ENCODE assay signal across 8 mouse cellular contexts in genomic region chr1:64533471-64534443, GRCm38 (mm10). TPM values are rescaled to one million over a fixed set of nuclear protein-coding genes. Genes with fewer than 3 reads are reported as not detected.
DNase-seq lines count a peak whose midpoint lies in the region; ATAC-seq and TF ChIP-seq lines count a peak whose summit lies in the region.

No protein-coding gene starts in this region.

- H3K9me3 ChIP-seq in liver, embryonic 15.5 days (replicated peaks) = no peaks in the 10 kb centered on the region
- H3K9me3 ChIP-seq in neural tube, embryonic 13.5 days = no peaks in the 10 kb centered on the region

- no peak for TF ChIP-seq POLR2A in kidney, adult 2 months (IDR thresholded peaks at IDR 0.05; ENCODE audit: low read depth, low read length)

- peak overlapping the region; percentile 96 for H3K9ac ChIP-seq in liver, embryonic 15.5 days
- peak overlapping the region; percentile 98 for H3K9ac ChIP-seq in neural tube, embryonic 13.5 days

- H3K27me3 ChIP-seq in kidney, adult 2 months (replicated peaks; ENCODE audit: control insufficient read depth, insufficient read depth, low read length) = no peaks in the 10 kb centered on the region
- H3K27me3 ChIP-seq in liver, embryonic 15.5 days = no peaks in the 10 kb centered on the region
- no peaks in the 10 kb centered on the region; the same call in 1 of the 2 replicates for H3K27me3 ChIP-seq in neural tube, embryonic 13.5 days

- peaks cover 2% of the 10 kb centered on the region for H3K4me1 ChIP-seq in kidney, adult 2 months (ENCODE audit: control insufficient read depth, insufficient read depth, low read length)
- peaks cover 39% of the 10 kb centered on the region for H3K4me1 ChIP-seq in liver, embryonic 15.5 days (replicated peaks)
- peaks cover 47% of the 10 kb centered on the region for H3K4me1 ChIP-seq in neural tube, embryonic 13.5 days (replicated peaks)

- 2% methylated on average over 35 of the region's 35 CpGs for WGBS in kidney, adult 2 months
- under 1% methylated on average over 35 of the region's 35 CpGs for WGBS in liver, embryonic 15.5 days (ENCODE audit: insufficient replicate concordance)
- under 1% methylated on average over 35 of the region's 35 CpGs for WGBS in neural tube, embryonic 13.5 days

- no peak for TF ChIP-seq CTCF in kidney, adult 2 months (conservative IDR thresholded peaks at IDR 0.05; ENCODE audit: insufficient read depth, insufficient read length, low read depth, low read length)

- no peaks in the 10 kb centered on the region for H3K36me3 ChIP-seq in kidney, adult 2 months (ENCODE audit: control insufficient read depth, insufficient read depth, low read length)
- no peaks in the 10 kb centered on the region for H3K36me3 ChIP-seq in liver, embryonic 15.5 days (replicated peaks)
- H3K36me3 ChIP-seq in neural tube, embryonic 13.5 days = no peaks in the 10 kb centered on the region

- ATAC-seq in liver, embryonic 15.5 days (ENCODE audit: insufficient read depth) = no peak
- ATAC-seq in neural tube, embryonic 13.5 days (ENCODE audit: low read depth) = no peak

- peak overlapping the region; percentile 97 for H3K4me2 ChIP-seq in liver, embryonic 15.5 days
- peak overlapping the region; percentile 86 for H3K4me2 ChIP-seq in neural tube, embryonic 13.5 days

- peak; percentile 61 for DNase-seq in 416B (ENCODE audit: low read depth)
- peak; percentile 41 for DNase-seq in adipocyte (ENCODE audit: low spot score)
- DNase-seq in embryo, embryonic 10 days (ENCODE audit: low spot score) = peak; percentile 26
- peak; percentile 42 for DNase-seq in heart, adult 8-10 months (ENCODE audit: low spot score)
- DNase-seq in kidney, adult 2 months = peak; percentile 72
- DNase-seq in testis, postnatal 10 days (ENCODE audit: low spot score) = peak; percentile 67

- peak overlapping the region; percentile 95 for H3K27ac ChIP-seq in kidney, adult 2 months (ENCODE audit: insufficient read depth, low read depth, low read length)
- H3K27ac ChIP-seq in liver, embryonic 15.5 days (replicated peaks) = peak overlapping the region; percentile 100
- H3K27ac ChIP-seq in neural tube, embryonic 13.5 days (replicated peaks) = peak overlapping the region; percentile 100

- peak overlapping the region; percentile 56 for H3K4me3 ChIP-seq in kidney, adult 2 months (ENCODE audit: insufficient read depth, low read depth, low read length)
- H3K4me3 ChIP-seq in liver, embryonic 15.5 days (replicated peaks) = peak overlapping the region; percentile 96
- H3K4me3 ChIP-seq in neural tube, embryonic 13.5 days = peak overlapping the region; percentile 98

RNA-seq across cellular contexts. Expression of gene Creb1, which starts 1.3 kb away (rescaled TPM):
- total RNA-seq in heart, adult 8-10 months (2022) = 10 to 100 TPM; 21.4 to 31.2 (median 22.8) TPM
- polyA plus RNA-seq in kidney, adult 2 months (2012; rRNA removed) = 12.5 and 13.3 TPM in 2 replicates
- 10.6 and 11.5 TPM in 2 replicates for polyA plus RNA-seq in liver, embryonic 15.5 days (2015; fragmentation: Nextera tagmentation; extraction: Ambion mirVana)
- polyA plus RNA-seq in neural tube, embryonic 13.5 days (2015; fragmentation: Nextera tagmentation; extraction: Ambion mirVana) = 32.0 and 39.2 TPM in 2 replicates
